Mouse (Mus musculus) right cerebral cortex, postnatal 4 days (tissue): ENCODE results near the gene Spg11.
A peak's percentile ranks its signal among the peaks of the same experiment; 100 is the strongest.
"Not testable (repeated sequence)": the region's sequence is repeated elsewhere in the genome, so short reads cannot be mapped to it uniquely, and the experiment has no call there.

Experiments
- DNase-seq: peaks from one replicate; pipeline ENCODE4 v3.0.0-alpha.2; 2022

Spg11 gene

DNA sequence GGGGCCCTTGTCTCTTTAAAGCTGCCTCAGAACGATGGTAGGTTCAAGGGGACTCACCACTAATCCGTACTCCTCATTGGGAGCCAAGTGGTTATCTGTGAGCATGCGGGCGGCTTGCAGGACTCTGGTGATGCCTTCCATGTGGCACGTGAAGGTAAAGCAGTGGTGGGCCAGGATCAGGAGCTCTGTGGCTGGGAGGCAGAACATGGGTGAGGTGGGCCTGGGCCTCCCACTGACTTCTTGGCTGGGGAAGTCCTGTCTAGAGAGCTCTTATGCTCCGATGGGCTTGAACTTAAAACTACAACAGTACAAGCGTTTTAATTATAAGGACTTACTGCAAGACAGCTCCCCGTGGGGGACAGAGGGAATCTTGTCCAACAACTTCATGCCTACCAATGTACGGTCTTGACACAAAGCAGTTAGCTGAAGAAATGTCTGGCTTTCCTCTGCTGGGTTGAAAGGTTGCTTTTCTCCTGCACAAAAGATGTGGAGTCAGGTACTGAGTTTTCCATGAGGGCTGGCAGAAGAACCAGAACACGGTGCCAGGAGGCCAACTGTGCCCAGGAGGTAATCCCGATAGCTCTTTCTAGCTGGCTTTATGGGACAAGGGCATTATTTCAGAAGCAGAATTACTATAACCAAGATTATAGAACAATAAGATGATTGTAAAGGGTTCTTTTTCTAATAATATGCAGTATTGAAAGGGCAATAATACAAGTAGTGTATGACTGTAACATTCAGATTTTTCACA is 58.6 kb downstream of the Spg11 start:
- no peak for DNase-seq

- no peak for DNase-seq
Observed at GRCm38 (mm10) chr2:122043926-122044325, 74.3 kb downstream of the Spg11 start.

GRCm38 (mm10) chr2:122036064-122036463 is 82.1 kb downstream of the Spg11 start:
- DNase-seq = no peak

DNA sequence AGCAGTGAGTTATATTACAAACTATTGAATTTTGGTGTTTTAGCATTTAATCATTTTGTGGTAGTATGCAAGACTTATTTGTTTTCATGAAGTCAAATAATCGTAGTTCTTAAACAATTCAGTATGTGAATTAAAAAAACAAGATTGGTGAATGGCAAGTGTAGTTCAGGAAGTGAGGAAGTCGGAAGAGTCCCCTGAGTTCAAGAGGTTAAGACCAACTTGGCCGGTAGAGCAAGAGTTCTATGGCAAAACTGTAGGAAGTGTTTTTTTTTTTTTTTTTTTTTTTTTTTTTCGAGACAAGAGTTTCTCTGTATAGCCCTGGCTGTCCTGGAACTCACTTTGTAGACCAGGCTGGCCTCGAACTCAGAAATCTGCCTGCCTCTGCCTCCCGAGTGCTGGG is 86.2 kb downstream of the Spg11 start:
- DNase-seq = no peak

- peak; percentile 33 for DNase-seq
Observed at GRCm38 (mm10) chr2:122028756-122029700, 89.2 kb downstream of the Spg11 start.

DNA sequence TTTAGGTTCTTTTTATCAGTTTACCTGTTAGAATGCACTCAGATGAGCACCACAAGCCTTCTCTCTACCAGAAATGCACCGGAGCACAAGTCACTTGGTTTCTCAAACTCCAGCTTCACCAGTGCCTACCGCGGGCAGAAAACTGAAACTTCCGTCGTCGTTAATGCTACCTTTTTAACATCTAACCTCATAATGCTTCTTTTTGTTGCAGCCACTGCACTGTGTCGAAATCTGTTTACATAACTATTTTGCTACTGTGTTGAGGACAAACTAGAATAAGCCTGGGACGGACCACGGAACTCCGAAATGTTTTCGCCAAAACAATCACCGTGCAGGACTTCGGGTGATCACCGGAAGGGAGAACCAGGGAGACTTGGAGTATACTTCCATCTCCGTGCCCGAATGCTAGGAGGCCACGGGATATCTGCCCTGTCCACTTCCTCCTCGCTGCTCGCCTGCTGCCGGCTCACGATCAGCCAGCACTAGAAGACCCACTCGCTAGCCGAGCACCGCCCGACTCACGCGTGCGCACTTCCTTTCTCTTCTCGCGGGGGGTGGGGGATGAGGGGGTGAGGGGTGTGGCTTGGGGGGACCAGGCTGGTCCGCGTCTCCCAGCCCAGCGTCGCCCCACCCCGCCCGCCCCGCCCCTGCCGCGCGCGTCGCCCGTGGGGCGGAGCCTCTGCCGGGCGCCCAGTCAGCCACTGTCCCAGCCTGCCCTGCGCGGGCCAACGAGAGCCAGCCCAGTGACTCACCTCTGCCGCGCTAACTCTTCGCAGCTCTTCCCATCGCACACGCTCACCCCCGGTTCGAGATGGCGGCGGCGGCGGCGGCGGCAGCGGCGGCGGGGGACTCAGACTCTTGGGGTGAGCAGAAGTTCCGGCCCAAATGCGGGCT is 90.1 kb downstream of the Spg11 start, which contains the start of gene Eif3j1:
Gene Eif3j1 (plus strand): TSS at position 685 of the 894 bp plus-strand sequence.
- peak; percentile 80 for DNase-seq

DNA sequence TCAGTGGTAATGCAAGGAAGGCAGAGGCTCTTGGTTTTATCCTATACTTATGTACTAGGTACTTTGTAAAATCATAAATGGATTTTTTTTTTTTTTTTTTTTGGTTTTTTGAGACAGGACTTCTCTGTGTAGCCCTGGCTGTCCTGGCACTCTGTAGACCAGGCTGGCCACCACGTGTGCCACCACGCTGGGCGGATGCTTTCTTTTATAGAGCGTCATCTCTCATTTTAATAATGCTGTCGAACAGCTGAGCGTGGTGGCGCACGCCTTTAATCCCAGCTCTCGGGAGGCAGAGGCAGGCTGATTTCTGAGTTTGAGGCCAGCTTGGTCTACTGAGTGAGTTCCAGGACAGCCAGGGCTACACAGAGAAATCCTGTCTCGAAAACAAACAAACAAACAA is 91.1 kb downstream of the Spg11 start:
- not testable (repeated sequence) for DNase-seq

DNA sequence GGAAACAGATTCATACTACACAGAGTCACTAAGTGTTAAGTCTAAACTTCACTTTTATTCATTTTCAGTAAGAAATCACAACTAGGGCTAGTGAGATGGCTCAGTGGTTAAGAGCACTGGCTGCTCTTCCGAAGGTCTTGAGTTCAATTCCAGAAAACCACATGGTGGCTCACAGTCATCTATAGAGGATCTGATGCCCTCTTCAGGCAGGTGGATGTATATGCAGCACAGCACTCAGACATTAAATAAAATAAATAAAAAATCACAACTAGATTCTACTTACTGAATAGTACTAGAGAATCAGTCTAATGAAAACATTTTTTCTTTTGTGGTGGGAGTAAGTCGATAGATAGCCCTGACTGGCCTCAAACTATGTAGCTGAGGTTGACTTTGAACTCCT is 95.9 kb downstream of the Spg11 start:
- DNase-seq = no peak

GRCm38 (mm10) chr2:122018705-122019104 is 99.5 kb downstream of the Spg11 start:
- DNase-seq = no peak

GRCm38 (mm10) chr2:122011441-122011840 is 106.7 kb downstream of the Spg11 start:
- no peak for DNase-seq

GRCm38 (mm10) chr2:122008832-122009231 is 109.4 kb downstream of the Spg11 start:
- no peak for DNase-seq
